Mouse (Mus musculus) lung, adult 2 months (tissue): ENCODE results near the gene Fdx1l. TPM values are rescaled to one million over a fixed set of nuclear protein-coding genes. Genes with fewer than 3 reads are reported as not detected.
"Not testable (repeated sequence)": the region's sequence is repeated elsewhere in the genome, so short reads cannot be mapped to it uniquely, and the experiment has no call there.

Experiments
- DNase-seq: peaks from one replicate; pipeline ENCODE4 v3.0.0; 2022
- H3K4me1 ChIP-seq: fragments of 200-500 bp; 2 replicates; pipeline ENCODE4 v1.6.1; 2011; ENCODE audit warnings: low read length; ENCODE audit not compliant: control insufficient read depth, insufficient read depth
- H3K4me3 ChIP-seq: fragments of 200-500 bp; replicated peaks from 2 replicates; pipeline ENCODE3; 2011; ENCODE audit warnings: low read depth, mild to moderate bottlenecking, control low read depth, low read length; ENCODE audit errors: extremely low read depth
- CTCF ChIP-seq: fragments of 200-500 bp; IDR thresholded peaks from 2 replicates; pipeline ENCODE4 v1.5.1; 2011; ENCODE audit warnings: mild to moderate bottlenecking, low read length, control low read depth; ENCODE audit not compliant: insufficient read depth
- POLR2A ChIP-seq: fragments of 200-500 bp; IDR thresholded peaks from 2 replicates; pipeline ENCODE4 v1.6.1; 2011; ENCODE audit warnings: low read depth, mild to moderate bottlenecking, control low read depth, low read length, borderline replicate concordance; ENCODE audit errors: extremely low read depth
- WGBS: fragments of 180-500 bp; shearing (Covaris S2); methylation state at CpG from one replicate; pipeline ENCODE4 v1.1.7; 2018; 5-methylcytosine and 5-hydroxymethylcytosine counted together
- polyA plus RNA-seq: library from polyadenylated mRNA; depleted of rRNA; stranded (reverse); fragments of >200 nt; gene quantifications from 2 replicates; pipeline ENCODE4 v1.2.3, GENCODE M21; 2012

Fdx1l gene
- polyA plus RNA-seq, 1 experiment: 43.1 TPM

DNA sequence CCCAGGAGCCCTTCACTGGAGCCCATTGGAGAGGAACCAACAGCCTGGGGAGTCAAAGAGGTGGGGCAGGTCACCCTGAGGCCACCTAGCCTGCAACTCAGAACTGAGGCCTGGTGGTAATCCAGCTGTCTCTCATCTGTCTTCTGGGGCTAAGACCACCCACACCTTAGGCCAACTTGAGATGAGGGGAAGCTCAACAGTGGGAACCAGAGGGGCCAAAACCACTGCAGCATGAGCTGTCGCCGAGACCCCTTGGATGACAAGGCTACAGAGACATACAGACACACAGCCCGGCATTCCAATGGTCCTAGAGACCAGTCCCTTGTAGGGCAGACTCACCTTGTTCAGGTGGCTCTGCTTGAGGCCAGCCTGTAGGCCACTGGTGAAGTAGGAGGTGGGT, 2.2 kb upstream of the Fdx1l start:
- peaks cover 5% of the 10 kb centered on the region; the same call in 1 of the 2 replicates for H3K4me1 ChIP-seq
- 83% methylated on average over 3 of the region's 3 CpGs for WGBS
- DNase-seq: no peak
- no peak for TF ChIP-seq POLR2A
- no peak for TF ChIP-seq CTCF
- H3K4me3 ChIP-seq: no peak overlapping the region

DNA sequence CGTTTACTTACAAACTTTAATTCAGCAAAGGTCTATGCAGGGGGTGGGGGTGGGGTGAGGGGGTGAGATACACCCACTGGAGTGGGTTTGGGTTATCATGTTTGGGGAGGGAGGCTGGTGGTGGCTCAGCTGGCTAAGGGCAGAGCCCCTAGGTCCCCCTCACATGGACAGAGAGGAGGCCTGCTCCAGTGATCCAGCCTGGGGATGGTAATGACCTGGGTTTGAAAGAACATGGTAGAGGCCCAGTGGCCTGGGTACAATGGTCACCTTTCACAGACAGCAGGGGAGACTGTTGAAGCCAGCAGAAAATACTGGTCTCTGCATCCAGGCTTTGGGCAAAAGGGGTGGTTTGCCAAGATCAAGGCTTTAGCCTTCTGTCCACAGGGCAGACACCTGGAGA, 759 bp upstream of the Fdx1l start:
- no peak overlapping the region for H3K4me3 ChIP-seq
- peaks cover 5% of the 10 kb centered on the region; the same call in 1 of the 2 replicates for H3K4me1 ChIP-seq
- WGBS: 37% methylated on average over 1 of the region's 1 CpGs
- no peak for DNase-seq
- TF ChIP-seq POLR2A: no peak
- no peak for TF ChIP-seq CTCF

DNA sequence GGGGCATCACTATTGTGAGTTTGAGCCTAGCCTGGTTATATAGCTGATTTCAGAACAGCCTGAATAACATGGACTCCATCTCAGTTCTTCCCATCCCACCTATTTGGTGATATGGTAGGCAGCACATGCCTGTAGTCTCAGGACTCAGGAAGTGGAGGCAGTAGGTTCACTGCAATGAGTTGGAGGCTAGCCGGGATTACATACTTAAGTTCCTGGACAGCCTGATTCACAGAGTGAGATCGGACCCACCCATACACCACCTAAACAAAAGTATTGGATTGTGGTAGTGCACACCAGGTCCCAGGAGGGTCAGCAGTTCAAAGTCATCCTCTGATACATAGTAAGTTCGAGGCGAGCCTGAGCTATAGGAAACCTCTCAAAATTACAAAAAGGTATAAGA, 773 bp downstream of the Fdx1l start:
- DNase-seq: no peak
- peak overlapping the region; percentile 77 for H3K4me3 ChIP-seq
- 4% methylated on average over 4 of the region's 4 CpGs for WGBS
- H3K4me1 ChIP-seq: peaks cover 5% of the 10 kb centered on the region; the same call in 1 of the 2 replicates
- no peak for TF ChIP-seq CTCF
- TF ChIP-seq POLR2A: no peak

DNA sequence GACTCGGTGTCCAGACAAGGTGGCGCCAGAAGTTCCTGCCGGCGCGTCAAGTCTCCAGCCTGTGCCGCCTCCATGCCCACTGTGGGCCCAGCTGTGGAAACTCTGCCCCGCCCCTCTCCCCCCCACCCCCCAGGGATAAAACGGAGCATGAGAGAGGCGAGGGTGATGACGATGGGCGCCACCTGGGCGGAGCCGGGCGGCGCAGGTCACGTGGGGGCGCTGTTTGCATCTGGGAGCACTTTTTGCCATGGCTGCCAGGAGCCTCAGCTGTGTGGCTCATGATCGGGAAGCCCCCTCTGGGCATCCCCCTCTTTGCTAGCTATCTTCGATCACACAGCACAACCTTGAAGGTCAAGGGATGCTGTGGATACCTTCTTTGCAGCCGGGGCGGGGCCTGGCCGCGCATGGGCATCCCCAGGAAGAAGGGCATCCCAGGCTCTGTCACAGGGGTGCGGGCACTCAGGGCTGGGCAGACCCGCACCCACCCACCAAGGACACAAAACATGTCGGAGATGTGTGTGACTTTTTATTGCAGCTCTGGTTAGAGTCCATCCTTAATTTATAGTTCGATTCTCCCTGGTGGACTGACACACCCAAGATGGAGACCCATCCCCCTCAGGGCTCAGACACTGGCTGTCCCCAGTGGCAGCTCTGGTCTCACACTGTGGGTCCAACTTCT, 6.3 kb downstream of the Fdx1l start, which contains the start of gene Zglp1:
Gene Zglp1, minus strand, starts transcription at position 88 of the 679 bp plus-strand sequence.
- no peak within 1 kb of the TSS for H3K4me3 ChIP-seq
- no peaks in the 10 kb centered on the region for H3K4me1 ChIP-seq
- 82% methylated on average over 27 of the region's 27 CpGs for WGBS
- TF ChIP-seq CTCF (no peak), POLR2A (no peak)
- DNase-seq: no peak

DNA sequence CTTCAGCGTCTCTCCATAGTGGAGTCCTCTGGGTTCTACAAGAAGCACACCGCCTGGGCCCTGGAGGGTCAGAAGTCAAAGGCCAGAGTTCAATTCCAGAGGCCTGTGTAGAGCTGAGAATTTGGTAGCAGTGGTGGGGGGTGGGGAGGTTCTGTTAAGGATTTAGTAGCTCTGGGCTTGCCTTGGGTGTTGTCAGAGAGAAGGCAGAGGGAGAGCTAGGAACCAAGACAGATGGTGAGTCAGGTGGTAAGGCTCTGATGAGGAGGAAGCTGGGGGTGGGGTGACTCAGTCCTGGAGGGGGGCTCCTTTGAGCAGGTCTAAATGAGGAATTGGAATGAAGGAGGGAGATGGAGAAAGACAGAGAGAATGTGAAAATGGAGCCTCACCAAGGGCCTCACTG, 10.5 kb downstream of the Fdx1l start:
- WGBS: 94% methylated on average over 2 of the region's 2 CpGs
- H3K4me1 ChIP-seq: no peaks in the 10 kb centered on the region
- no peak overlapping the region for H3K4me3 ChIP-seq
- no peak for DNase-seq
- TF ChIP-seq CTCF (no peak), POLR2A (no peak)

DNA sequence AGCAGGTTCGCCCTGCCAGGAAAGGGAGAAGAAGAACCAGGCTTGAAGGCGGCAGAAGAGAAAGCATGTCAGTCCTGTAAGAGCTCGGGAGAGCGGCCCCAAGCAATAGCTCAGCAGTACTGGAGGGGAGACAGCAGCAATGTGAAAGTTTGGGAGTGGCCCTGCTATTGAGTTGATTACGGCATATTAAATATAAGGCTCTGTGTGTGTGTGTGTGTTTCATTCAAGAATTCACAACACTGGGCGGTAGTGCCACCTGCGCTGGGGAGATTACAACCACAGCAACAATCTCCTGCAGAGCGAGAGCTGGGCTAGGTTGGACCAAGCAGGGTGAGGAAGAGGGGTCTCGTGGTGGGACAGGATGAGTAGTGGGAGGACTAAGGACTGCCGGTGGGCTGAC, 21.8 kb downstream of the Fdx1l start:
- DNase-seq: no peak
- 59% methylated on average over 10 of the region's 10 CpGs for WGBS
- TF ChIP-seq POLR2A (no peak), CTCF (no peak)
- Histone ChIP-seq H3K4me1 (no peaks in the 10 kb centered on the region), H3K4me3 (no peak overlapping the region)

DNA sequence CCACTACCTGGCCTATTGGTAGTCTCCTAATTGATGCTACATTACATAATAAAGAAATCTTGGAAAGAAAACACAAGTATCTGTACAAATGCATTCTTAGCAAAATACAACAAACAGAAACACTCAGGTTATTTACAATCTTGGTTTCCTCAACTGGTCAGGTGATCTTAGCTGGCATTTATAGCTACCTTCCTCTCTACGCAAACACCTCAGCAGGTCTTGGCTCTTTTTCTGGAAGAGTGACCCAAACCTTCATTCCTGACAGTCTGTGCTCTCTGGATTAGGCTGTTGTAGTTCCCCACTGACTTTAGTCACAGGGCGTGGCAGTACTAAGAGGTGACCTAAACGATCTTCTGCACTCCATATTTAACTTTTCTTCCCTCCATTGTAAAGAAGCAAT, 28.2 kb downstream of the Fdx1l start:
- no peaks in the 10 kb centered on the region for H3K4me1 ChIP-seq
- no peak overlapping the region for H3K4me3 ChIP-seq
- TF ChIP-seq CTCF (no peak), POLR2A (no peak)
- no peak for DNase-seq
- whole genome bisulfite sequencing: 60% methylated on average over 3 of the region's 3 CpGs

DNA sequence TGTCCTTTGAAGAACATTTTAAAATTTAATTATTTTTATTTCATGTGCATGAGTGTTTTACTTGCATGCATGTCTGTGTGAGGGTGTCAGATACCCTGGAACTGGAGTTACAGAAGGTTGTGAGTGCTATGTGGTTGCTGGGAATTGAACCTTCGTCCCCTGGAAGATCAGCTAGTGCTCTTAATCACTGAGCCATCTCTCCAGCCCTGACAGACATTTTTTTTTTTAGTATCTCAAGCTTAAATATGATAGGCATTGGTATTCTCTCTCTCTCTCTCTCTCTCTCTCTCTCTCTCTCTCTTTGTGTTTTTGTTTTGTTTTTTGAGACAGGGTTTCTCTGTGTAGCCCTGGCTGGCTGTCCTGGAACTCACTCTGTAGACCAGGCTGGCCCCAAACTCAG, 28.6 kb downstream of the Fdx1l start:
- not testable (repeated sequence) for H3K4me1 ChIP-seq

DNA sequence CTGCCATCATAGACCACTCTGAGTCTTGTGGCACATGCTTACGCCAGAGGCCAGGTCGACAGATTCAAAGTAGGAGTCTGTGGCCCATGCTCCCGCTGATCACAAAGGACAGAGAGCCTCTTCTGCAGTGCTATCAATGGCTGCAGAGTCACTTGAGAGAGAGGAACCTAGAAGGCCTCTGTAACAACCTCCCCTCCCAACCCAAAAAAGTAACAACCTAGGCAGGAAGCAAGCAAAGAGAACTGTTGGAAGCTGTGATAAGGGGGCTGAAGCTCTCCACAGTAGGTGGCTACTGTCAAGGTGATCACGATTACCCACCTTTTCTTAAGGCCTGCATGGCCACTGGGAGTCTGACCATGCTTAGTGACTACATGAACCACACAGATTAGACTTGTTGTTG, 29.9 kb downstream of the Fdx1l start:
- H3K4me3 ChIP-seq: no peak overlapping the region
- H3K4me1 ChIP-seq: no peaks in the 10 kb centered on the region
- TF ChIP-seq POLR2A: no peak
- no peak for TF ChIP-seq CTCF
- 80% methylated on average over 4 of the region's 4 CpGs for WGBS
- DNase-seq: no peak

More for the DNA sequence above, 28.6 kb downstream of the Fdx1l start:
- 52% methylated on average over 1 of the region's 1 CpGs for WGBS
- DNase-seq, H3K4me3 ChIP-seq: not testable (repeated sequence)

DNA sequence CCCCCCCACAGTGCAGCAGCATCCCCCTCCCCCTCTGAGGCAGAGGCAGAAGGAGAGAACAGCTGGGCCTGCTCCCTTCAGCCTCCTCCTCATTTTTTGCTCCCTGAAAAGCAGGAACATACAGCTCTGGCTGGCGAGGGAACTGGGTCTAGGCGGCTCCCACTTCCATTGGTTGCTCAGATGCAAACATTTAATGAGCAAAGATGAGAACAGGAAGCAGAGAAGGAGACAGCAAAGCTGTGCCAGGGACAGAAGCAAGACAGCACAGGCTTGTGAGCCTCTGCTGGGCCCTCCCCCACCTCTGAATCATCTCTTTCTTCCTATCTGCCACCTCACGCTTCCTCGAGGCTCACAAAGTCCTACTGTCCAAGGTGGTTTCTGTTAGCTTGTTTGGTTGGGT, 32.1 kb downstream of the Fdx1l start:
- H3K4me1 ChIP-seq: no peaks in the 10 kb centered on the region
- 51% methylated on average over 4 of the region's 4 CpGs for WGBS
- DNase-seq: no peak
- no peak overlapping the region for H3K4me3 ChIP-seq
- no peak for TF ChIP-seq POLR2A
- TF ChIP-seq CTCF: no peak
